Mouse (Mus musculus) urinary bladder, postnatal 36 days (tissue): ENCODE measurements around the gene Gm29735.
"Not testable (repeated sequence)": the region's sequence is repeated elsewhere in the genome, so short reads cannot be mapped to it uniquely, and the experiment has no call there.

Source experiments
- DNase-seq, 2 experiments: peaks; one replicate each; pipeline ENCODE4 v3.0.0; 2022; ENCODE audit warnings: low spot score in 2 of 2, mixed read lengths in 1 of 2

The Gm29735 gene

DNA sequence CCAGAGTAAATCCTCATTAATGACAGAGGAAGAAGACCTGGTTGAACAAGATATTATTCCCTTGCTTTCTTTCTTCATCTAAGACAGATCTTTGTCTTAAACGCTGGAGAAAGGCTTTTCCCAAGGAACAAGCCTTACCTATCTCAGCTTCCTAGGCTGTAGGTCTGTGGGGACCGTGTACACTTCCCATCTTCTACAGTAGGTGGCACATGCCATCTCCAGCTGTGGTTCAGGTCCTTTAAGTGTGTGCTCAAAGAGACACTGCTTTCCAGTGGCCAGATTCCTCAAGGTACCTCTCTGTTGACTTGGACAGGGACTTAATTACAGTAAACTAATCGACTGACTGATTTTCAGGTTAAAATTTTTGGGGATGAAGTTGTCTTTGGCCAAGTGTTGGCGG lies 28.1 kb downstream of the Gm29735 start:
- DNase-seq: no peak

DNA sequence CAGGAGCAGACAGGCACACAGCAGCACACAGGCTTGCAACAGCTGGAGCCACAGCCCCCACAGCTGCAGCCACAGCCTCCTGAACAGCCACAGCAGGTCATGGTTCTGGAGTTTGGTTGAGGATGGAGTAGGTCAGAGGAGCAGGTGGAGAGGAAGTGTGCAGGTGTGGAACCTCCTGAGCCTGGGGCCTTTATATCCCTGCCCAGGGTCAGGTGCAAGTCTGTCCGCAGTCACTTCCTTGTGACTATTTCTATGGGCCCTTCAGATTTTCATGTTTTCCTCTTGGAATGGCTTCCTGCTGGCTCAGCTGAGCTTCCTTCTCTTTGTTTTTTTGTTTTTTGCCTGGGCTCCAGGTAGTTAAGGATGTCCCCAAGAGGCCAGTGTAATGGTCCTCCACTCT lies 36.3 kb downstream of the Gm29735 start, which contains the start of gene Gm45618:
Gene Gm45618 (minus strand): TSS at position 101 of the 400 bp plus-strand sequence.
- DNase-seq: not testable (repeated sequence)

DNA sequence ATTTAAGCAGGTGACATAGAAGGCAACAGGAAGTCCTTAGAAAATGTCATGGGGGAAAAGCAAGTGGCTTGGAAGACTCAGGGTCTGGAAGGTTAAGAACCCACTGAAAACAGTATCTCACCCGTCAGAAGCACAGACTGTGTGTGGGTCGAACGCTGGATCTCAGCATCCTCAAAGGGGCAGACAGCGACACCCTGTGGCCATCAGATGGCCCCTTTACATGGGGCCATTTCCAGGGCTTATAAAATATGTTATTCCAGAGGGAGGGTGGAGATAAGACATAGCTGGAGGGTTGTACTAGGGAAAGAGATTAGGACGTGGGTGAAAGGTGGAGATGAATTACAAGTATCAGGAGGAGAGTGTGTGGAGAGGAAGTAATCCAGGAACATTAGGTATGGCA lies 37.3 kb downstream of the Gm29735 start:
- no peak for DNase-seq
